ENCODE assay signal across 23 mouse cellular contexts in genomic region chr14:47771496-47771895, GRCm38 (mm10).
DNase-seq lines count a peak whose midpoint lies in the region; ATAC-seq and TF ChIP-seq lines count a peak whose summit lies in the region.
"Had no signal": no experiment of that assay in that cellular context is flagged by ENCODE, and none has a peak within 500 bp of the region (broad histone marks: within the 10 kb centered on the region; RNA-seq: fewer than 3 reads in every experiment).

No protein-coding gene starts in this region.

- H3K36me3 ChIP-seq in forebrain, embryonic 16.5 days (ENCODE audit: control insufficient read depth, insufficient read depth): no peaks in the 10 kb centered on the region
- H3K36me3 ChIP-seq: G1E had no signal

- no peaks in the 10 kb centered on the region for H3K27me3 ChIP-seq in forebrain, embryonic 16.5 days (replicated peaks; ENCODE audit: control insufficient read depth, insufficient read depth, low read length)
- H3K27me3 ChIP-seq: CH12.LX, Patski had no signal

- peak overlapping the region; percentile 49 for H3K27ac ChIP-seq in embryonic fibroblast, embryonic 13.5 days (ENCODE audit: insufficient read depth, low read length)
- no peak overlapping the region for H3K27ac ChIP-seq in forebrain, embryonic 16.5 days (ENCODE audit: low read length)

- H3K4me1 ChIP-seq in embryonic fibroblast, embryonic 13.5 days (ENCODE audit: control insufficient read depth, insufficient read depth, low read length): peaks cover 9% of the 10 kb centered on the region; the same call in 1 of the 2 replicates
- no peaks in the 10 kb centered on the region for H3K4me1 ChIP-seq in forebrain, embryonic 16.5 days (replicated peaks; ENCODE audit: control insufficient read depth, insufficient read depth, low read length)

- H3K9ac ChIP-seq in forebrain, embryonic 16.5 days (replicated peaks; ENCODE audit: low read depth, low read length): no peak overlapping the region

- no peak overlapping the region for H3K4me3 ChIP-seq in embryonic fibroblast, embryonic 13.5 days (ENCODE audit: insufficient read depth, low read length)
- no peak overlapping the region for H3K4me3 ChIP-seq in forebrain, embryonic 16.5 days (replicated peaks; ENCODE audit: low read length)

- WGBS in forebrain, embryonic 16.5 days: 91% methylated on average over 4 of the region's 4 CpGs

- no peak for TF ChIP-seq CTCF in embryonic fibroblast, embryonic 13.5 days (IDR thresholded peaks at IDR 0.05; ENCODE audit: borderline replicate concordance, insufficient read depth, low read length)

- no peak overlapping the region for H3K4me2 ChIP-seq in forebrain, embryonic 16.5 days (ENCODE audit: low read length)

- no peak for ATAC-seq in forebrain, embryonic 16.5 days
- ATAC-seq: activated CD4-positive, CD25-positive, alpha-beta regulatory T cell, adult 4 months; CD4-positive, CD25-positive, alpha-beta regulatory T cell, adult 4 months; Patski had no signal

- DNase-seq in 3134 (ENCODE audit: extremely low read depth, insufficient read length, low spot score): peak; percentile 52
- peak; percentile 64 for DNase-seq in NIH3T3 (ENCODE audit: low read depth)
- DNase-seq in urinary bladder, postnatal 14 days (ENCODE audit: low spot score): no peak
- no peak for DNase-seq in layer of hippocampus, postnatal 10 days (ENCODE audit: low spot score in 2 of 2)
- DNase-seq: adrenal gland, adult 2 months; adrenal gland, adult 8-10 months; adrenal gland, postnatal 10 days; adrenal gland, postnatal 14 days; adrenal gland, postnatal 25 days; adrenal gland, postnatal 36 days; B cell, adult 2 months; cerebellum, adult 11 months; cerebellum, adult 11-12 months; cerebellum, adult 18-20 months; cerebellum, adult 2 months; cerebellum, adult 8-10 months had no signal

- TF ChIP-seq POLR2A in embryonic fibroblast, embryonic 13.5 days (IDR thresholded peaks at IDR 0.05; ENCODE audit: low read depth, low read length): no peak

- no peaks in the 10 kb centered on the region for H3K9me3 ChIP-seq in forebrain, embryonic 16.5 days (ENCODE audit: control insufficient read depth, low read length)
- H3K9me3 ChIP-seq: G1E had no signal

Comparison
In these comparisons a context has a peak if more than half of its experiments do, and no peak if none do; other contexts are left out.
1. DNase-seq: peak in 3134 (single experiment) and NIH3T3 (single experiment); none in urinary bladder, postnatal 14 days (single experiment) and layer of hippocampus, postnatal 10 days (0 of 2).